Mouse (Mus musculus): ENCODE data around the gene Rcvrn. TPM values are rescaled to one million over a fixed set of nuclear protein-coding genes. Genes with fewer than 3 reads are reported as not detected.

Rcvrn gene
- total RNA-seq, 2 experiments from 2014 or later: not detected

DNA sequence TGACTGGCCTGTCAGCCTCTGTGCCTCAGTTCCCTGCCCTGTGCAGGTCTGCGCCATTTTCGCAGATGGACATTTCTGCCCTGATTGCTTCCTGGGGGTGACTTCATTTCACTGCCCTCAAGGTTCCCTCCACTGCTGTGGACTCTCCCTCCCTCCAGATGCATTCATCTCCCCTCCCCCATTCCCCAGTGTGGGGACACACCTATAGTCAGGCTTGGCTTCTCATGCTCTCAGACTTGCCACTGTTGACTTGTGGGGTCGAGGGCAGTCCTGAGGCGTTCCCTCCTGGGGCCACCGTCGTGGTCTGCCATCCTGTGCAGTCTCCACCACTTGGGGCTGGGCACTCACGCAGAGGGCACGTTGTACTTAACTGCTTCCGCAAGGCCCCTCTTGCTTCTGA is 38.3 kb upstream of the Rcvrn start:
- no peak for DNase-seq
- intact Hi-C loops (cut with DNase I): loop anchor here (2.0 kb wide), 1 partner anchor 20 kb away; no protein-coding TSS in a partner anchor
- Histone ChIP-seq H3K4me3 (no peak overlapping the region), H3K27ac (no peak overlapping the region)
- no peak for TF ChIP-seq CTCF (IDR thresholded peaks at IDR 0.05)

- intact Hi-C loops (cut with DNase I): loop anchor here (2.0 kb wide), 1 partner anchor 19 kb away; no protein-coding TSS in a partner anchor
- DNase-seq: no peak
These were observed 37.3 kb upstream of the Rcvrn start for GRCm38 (mm10) chr11:67657685-67658382.

DNA sequence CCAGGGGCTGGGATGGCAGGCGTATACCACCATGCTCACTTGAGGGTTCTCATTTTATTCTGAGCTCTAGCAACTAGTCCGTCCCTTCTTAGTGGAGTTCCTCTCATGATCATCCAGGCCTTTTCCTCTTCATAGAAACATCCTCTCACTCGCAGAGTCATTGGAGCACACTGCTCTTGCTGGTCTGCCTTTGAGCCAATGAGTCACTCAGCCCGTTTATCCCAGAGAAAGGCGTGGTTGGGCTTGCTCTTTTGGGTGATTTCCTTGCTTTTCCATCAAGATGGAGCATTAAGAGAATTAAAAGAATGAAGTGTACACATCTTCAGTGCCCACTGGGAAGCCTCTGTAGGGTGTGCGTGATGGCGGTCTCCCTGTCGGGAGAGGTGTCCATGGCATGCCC is 33.7 kb upstream of the Rcvrn start:
- no peak overlapping the region for H3K27ac ChIP-seq
- no peak for DNase-seq
- H3K4me3 ChIP-seq: no peak overlapping the region
- intact Hi-C loops (cut with DNase I): no loop called here
- no peak for TF ChIP-seq CTCF (IDR thresholded peaks at IDR 0.05)

More at GRCm38 (mm10) chr11:67657685-67658382, 37.3 kb upstream of the Rcvrn start:
- TF ChIP-seq CTCF (IDR thresholded peaks at IDR 0.05): peak; percentile 85
- Histone ChIP-seq H3K27ac (no peak overlapping the region), H3K4me3 (no peak overlapping the region)

- DNase-seq: peak; percentile 13
- TF ChIP-seq CTCF (IDR thresholded peaks at IDR 0.05): no peak
These were observed 31.7 kb upstream of the Rcvrn start for GRCm38 (mm10) chr11:67663437-67663836.

DNA sequence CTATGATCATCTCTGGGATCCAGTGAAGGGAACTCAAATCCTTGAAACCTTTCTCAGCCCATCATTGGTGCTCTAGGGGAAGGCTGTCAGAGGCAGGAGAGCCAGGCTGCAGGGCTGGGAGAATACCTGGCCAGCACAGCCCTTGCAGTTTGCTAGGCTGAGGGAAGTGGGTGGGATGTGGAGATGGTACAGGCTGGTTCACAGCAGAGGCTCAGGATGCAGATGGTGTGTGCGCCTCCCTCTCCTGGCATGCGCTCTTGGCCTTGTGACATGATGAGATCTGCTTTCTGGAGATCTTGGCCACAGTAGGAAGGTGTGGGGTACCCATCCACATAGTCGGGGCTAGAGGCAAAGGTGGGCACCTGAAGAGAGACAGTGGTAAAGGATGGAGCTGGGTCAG is 30.9 kb upstream of the Rcvrn start:
- no peak for TF ChIP-seq CTCF (IDR thresholded peaks at IDR 0.05)
- intact Hi-C loops (cut with DNase I): no loop called here
- Histone ChIP-seq H3K27ac (no peak overlapping the region), H3K4me3 (no peak overlapping the region)
- DNase-seq: no peak

More at GRCm38 (mm10) chr11:67663437-67663836, 31.7 kb upstream of the Rcvrn start:
- H3K27ac ChIP-seq: no peak overlapping the region
- no peak overlapping the region for H3K4me3 ChIP-seq
- intact Hi-C loops (cut with DNase I): no loop called here

DNA sequence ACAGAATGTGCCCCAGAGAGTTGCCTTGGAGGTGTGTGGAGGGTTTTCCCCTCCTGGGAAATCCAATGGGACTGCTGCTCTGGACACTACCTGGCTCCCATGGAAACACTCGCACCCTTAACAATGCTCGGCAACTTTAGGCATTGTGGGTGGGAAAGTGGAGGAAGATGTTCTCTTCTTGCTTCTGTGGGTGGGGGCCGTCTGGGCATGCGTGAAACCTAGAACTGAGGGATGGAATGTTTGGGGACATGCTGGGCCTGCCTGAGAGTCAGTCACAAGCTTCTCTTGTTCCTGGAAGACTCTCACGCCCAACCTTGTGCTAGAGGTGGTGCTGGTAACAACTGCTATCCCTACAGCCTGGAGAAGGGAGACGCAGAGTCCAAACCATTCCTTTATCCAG is 30.2 kb upstream of the Rcvrn start:
- Histone ChIP-seq H3K4me3 (no peak overlapping the region), H3K27ac (no peak overlapping the region)
- DNase-seq: no peak
- intact Hi-C loops (cut with DNase I): no loop called here
- no peak for TF ChIP-seq CTCF (IDR thresholded peaks at IDR 0.05)

DNA sequence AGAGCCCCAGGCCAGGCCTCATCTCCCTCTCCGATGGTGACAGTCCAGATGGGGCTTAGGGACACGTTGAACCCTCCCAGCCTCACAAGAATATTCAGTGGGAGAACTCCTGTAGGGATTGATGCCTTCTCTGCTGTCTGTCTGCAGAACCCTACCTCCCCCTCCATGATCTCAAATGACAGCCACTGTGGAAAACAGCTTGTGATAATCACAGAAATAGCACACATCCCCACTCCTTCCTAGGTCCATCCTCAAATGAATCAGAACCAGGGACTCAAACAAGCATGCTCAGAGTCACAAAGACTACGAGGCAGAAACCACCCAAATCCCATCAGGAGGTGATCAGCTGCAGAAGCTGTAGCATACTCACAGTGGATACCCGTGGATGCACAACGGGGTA is 29.0 kb upstream of the Rcvrn start:
- DNase-seq: no peak
- Histone ChIP-seq H3K4me3 (no peak overlapping the region), H3K27ac (peak overlapping the region; percentile 28; the same call in 1 of the 2 replicates)
- intact Hi-C loops (cut with DNase I): no loop called here
- no peak for TF ChIP-seq CTCF (IDR thresholded peaks at IDR 0.05)

DNA sequence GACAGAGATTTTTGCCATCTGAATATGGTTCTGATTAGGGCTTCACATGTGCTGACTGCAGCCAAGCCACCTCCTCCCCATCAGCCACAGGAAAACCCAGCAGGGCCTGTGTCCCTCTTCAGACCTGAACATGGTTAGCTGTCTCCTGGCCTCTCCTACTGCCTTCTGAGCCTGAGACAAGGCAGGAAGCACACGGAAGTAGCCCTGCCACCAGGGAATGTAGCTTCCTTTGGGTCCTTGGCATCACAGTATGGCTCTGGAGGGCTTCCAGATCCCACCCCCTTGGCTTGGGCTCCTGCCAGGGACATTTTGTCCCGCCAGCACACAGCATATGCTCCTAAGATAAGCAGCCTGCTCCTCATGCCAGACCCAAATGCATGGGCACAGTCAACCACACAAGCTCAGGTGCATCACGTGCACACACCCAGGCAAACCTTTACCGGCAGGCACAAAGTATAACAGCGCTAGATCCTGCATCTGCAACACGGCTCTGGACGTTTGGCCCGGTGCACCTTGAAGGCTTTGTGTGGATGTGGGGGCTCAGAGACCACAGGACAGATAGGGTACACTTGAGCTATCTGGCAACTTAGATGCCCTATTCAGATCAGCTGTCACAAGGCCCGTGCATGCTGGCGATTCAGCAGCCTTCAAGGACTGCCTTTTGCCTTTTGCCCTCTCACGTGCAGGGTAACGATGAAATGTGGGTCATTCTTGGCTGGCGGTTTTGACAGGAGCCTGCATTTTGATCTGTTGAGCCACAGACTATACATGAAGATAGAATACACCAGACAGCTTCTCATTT is 27.4 kb upstream of the Rcvrn start:
- H3K27ac ChIP-seq: peak overlapping the region; percentile 71
- no peak for TF ChIP-seq CTCF (IDR thresholded peaks at IDR 0.05)
- DNase-seq: peak; percentile 68
- H3K4me3 ChIP-seq: no peak overlapping the region
- intact Hi-C loops (cut with DNase I): no loop called here

DNA sequence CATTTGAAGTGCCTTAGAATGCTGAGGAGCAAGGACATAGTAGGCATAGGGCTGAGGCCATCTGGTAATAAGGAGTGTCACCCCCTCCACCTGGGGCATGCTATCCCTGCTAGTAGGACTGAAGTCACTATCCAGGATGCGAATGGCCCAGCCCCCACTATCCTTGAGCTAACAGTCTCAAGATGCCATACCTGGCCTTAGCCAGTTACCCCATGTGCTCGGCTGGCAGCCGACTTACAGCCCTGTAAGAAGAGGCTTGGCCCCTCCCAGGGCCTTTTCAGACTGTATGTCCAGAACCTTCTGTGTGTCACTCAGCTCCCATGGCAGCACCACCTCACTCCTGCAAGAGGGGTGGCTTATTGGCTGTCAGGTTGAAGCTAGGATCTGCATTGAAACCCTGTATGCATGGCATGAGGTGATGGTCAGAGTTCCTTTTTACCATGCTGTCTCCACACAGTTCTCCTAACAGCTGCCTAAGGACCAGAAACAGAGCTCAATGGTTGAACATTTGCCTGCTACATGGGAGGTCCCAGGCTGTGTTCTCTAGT is 26.6 kb upstream of the Rcvrn start:
- TF ChIP-seq CTCF (IDR thresholded peaks at IDR 0.05): no peak

GRCm38 (mm10) chr11:67670031-67670430 is 25.1 kb upstream of the Rcvrn start:
- H3K4me3 ChIP-seq: no peak overlapping the region
- no peak overlapping the region for H3K27ac ChIP-seq
- TF ChIP-seq CTCF (IDR thresholded peaks at IDR 0.05): no peak
- intact Hi-C loops (cut with DNase I): no loop called here
- no peak for DNase-seq

More for the DNA sequence above, 26.6 kb upstream of the Rcvrn start:
- no peak overlapping the region for H3K4me3 ChIP-seq
- intact Hi-C loops (cut with DNase I): no loop called here
- no peak for DNase-seq
- H3K27ac ChIP-seq: peak overlapping the region; percentile 71

DNA sequence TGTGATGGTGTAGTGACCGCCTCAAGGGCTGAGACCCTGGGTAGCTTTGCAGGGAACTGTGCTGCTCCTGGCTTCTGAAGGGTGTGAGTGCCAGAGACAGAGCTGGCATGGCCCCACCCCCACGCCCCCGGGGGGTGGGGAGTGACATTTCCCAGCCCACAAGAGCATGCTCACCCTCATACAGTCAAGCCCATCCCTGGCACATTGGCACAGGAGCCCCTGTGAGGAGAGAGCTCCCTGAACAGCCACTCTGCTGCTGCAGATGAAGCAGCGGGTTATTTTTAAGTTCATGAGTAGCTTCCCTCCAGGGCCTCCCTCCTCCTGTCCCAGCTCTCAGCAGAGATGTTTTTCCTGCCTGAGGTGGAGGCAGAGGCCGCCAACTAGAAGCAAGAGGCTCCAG is 23.0 kb upstream of the Rcvrn start:
- intact Hi-C loops (cut with DNase I): no loop called here
- H3K4me3 ChIP-seq: no peak overlapping the region
- no peak for TF ChIP-seq CTCF (IDR thresholded peaks at IDR 0.05)
- no peak overlapping the region for H3K27ac ChIP-seq
- no peak for DNase-seq

DNA sequence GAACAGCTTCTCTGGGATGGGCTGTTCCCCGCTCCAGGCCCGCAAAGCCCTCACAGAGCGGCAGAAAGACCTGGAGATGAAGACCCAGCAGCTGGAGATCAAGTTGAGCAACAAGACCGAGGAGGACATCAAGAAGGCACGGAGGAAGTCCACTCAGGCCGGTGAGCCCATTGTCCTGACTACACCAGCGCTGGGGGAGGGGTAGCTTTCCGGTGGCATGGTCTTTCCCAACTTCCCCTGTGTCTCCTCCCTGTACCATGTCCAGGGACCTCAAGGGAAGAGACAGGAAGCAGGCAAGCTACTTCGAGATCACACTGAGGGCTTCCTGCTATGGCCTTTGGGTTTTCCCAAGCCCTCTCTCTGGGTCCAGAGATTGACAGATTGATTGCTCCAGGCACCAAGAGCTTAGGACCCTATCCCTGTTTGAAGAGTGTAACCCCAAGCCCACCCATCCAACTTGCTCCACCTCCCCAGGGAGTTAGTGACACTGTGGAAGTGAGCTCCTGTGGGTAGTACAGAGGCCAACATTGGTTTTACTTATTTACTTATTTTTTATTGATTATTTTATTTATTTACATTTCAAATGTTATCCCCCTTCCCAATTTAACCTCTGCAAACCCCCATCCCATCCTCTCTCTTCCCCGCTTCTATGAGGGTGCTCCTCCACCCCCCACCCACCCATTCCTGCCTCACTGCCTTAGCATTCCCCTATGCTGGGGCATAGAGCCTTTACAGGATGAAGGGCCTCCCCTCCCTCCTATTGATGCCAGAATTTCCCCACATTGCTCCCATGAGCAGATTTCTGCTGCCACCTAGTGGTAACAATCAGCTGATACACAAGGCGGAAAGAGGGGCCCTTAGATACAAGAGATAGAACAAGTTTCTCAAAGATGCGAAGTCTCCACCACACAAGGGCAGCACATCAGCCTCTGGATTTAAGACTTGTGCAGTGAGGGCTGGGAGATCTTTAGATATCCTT is 19.3 kb upstream of the Rcvrn start:
- peak; percentile 82 for TF ChIP-seq CTCF (IDR thresholded peaks at IDR 0.05)
- Histone ChIP-seq H3K4me3 (no peak overlapping the region), H3K27ac (no peak overlapping the region)
- intact Hi-C loops (cut with DNase I): loop anchor here (2.0 kb wide), 1 partner anchor 19 kb away; no protein-coding TSS in a partner anchor
- DNase-seq: peak; percentile 47

All from gastrocnemius, adult 2 months (tissue).